Mouse (Mus musculus) intestine, embryonic 15.5 days (tissue): ENCODE results near the gene Arhgap17. TPM values are rescaled to one million over a fixed set of nuclear protein-coding genes. Genes with fewer than 3 reads are reported as not detected.

Experiments used
- ATAC-seq: fragments of 200-750 bp; cut with Nextera tagmentation; 2 replicates; pipeline ENCODE4 v1.8.0; 2017; ENCODE audit warnings: moderate TSS enrichment, moderate library complexity
- H3K27ac ChIP-seq: fragments of 300-500 bp; sonication (generic); 2 replicates; pipeline ENCODE4 v1.5.1; 2015; ENCODE audit warnings: mild to moderate bottlenecking, inconsistent platforms
- H3K27me3 ChIP-seq: fragments of 300-500 bp; sonication (generic); replicated peaks from 2 replicates; pipeline ENCODE4 v1.6.1; 2015; ENCODE audit warnings: inconsistent platforms
- H3K36me3 ChIP-seq: fragments of 300-500 bp; sonication (generic); 2 replicates; pipeline ENCODE4 v1.6.1; 2015; ENCODE audit warnings: inconsistent platforms
- H3K4me1 ChIP-seq: fragments of 300-500 bp; sonication (generic); replicated peaks from 2 replicates; pipeline ENCODE4 v1.6.1; 2015; ENCODE audit warnings: inconsistent platforms
- H3K4me2 ChIP-seq: fragments of 300-500 bp; sonication (generic); replicated peaks from 2 replicates; pipeline ENCODE4 v1.6.1; 2015; ENCODE audit warnings: mild to moderate bottlenecking, inconsistent platforms
- H3K4me3 ChIP-seq: fragments of 300-500 bp; sonication (generic); replicated peaks from 2 replicates; pipeline ENCODE4 v1.5.1; 2015; ENCODE audit warnings: inconsistent platforms
- H3K9ac ChIP-seq: fragments of 300-500 bp; sonication (generic); 2 replicates; pipeline ENCODE4 v1.6.1; 2015; ENCODE audit warnings: inconsistent platforms
- H3K9me3 ChIP-seq: fragments of 300-500 bp; sonication (generic); 2 replicates; pipeline ENCODE4 v1.6.1; 2016; ENCODE audit warnings: inconsistent platforms
- WGBS: fragments of 180-500 bp; shearing (Covaris S2); methylation state at CpG from one replicate; pipeline ENCODE4 v1.1.7; 2015; 5-methylcytosine and 5-hydroxymethylcytosine counted together
- polyA plus RNA-seq: library from polyadenylated mRNA; unstranded; fragments of >200 nt; fragmentation: Nextera tagmentation; extraction: Ambion mirVana; gene quantifications from 2 replicates; pipeline ENCODE4 v1.2.1, GENCODE M21; 2015

Gene Arhgap17
- polyA plus RNA-seq, 1 experiment from 2014 or later, result 20.4 TPM

DNA sequence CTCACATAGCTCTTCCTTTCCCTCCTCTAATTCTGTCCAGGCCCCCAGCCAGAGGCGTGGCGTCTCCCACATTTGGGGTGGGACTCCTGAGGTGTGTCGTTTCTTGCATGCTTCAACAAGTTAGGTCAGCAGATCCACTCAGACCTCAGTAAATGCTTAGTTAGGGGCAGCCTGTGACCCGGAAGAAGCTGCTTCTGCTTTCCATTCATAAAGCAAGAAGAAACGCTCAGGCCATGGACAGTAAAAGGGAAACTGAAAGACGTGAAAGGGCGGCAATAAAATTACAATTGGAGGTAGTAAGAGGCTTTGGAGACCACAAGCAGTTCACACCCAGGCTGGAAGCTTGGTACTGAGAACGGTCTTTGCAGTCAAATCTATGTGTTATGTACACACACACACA lies 27.7 kb upstream of the Arhgap17 start:
- no peak for ATAC-seq
- Histone ChIP-seq H3K4me3 (no peak overlapping the region), H3K9ac (no peak overlapping the region), H3K27ac (no peak overlapping the region), H3K4me2 (no peak overlapping the region), H3K36me3 (no peaks in the 10 kb centered on the region), H3K27me3 (no peaks in the 10 kb centered on the region), H3K9me3 (no peaks in the 10 kb centered on the region), H3K4me1 (0 out of 2 replicates have a peak, but pooled peaks cover 5% of the 10 kb centered on the region)
- 55% methylated on average over 8 of the region's 8 CpGs for WGBS

DNA sequence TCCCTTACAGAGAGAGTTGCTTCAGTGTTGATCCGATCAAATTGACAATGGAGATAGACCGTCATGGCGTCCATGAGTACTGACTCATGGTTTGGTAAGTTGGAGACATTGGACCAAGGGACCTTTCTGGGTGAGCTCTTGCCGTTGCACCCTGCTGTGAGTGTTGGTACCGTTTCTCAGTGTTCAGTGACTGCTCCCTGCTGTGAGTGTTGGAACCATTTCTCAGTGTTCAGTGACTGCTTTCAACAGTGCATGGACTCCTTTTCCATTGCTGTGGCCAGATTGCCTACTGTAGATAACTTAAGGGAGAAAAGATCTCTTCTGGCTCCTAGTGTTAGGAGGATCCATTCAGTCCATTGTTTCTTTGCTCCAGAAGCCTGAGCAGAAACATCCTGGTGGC lies 27.2 kb upstream of the Arhgap17 start:
- Histone ChIP-seq H3K9me3 (no peaks in the 10 kb centered on the region), H3K9ac (no peak overlapping the region), H3K4me1 (0 out of 2 replicates have a peak, but pooled peaks cover 5% of the 10 kb centered on the region), H3K27ac (no peak overlapping the region), H3K36me3 (no peaks in the 10 kb centered on the region), H3K27me3 (no peaks in the 10 kb centered on the region), H3K4me3 (no peak overlapping the region), H3K4me2 (no peak overlapping the region)
- no peak for ATAC-seq
- 93% methylated on average over 5 of the region's 5 CpGs for WGBS

- Histone ChIP-seq H3K4me1 (0 out of 2 replicates have a peak, but pooled peaks cover 5% of the 10 kb centered on the region), H3K9ac (no peak overlapping the region), H3K4me3 (no peak overlapping the region), H3K36me3 (no peaks in the 10 kb centered on the region), H3K4me2 (no peak overlapping the region), H3K27ac (peak overlapping the region; percentile 9; the same call in 1 of the 2 replicates), H3K9me3 (no peaks in the 10 kb centered on the region), H3K27me3 (no peaks in the 10 kb centered on the region)
- peak; percentile 9; the same call in 1 of the 2 replicates for ATAC-seq
- WGBS, result 67% methylated on average over 6 of the region's 6 CpGs
These were observed 24.6 kb upstream of the Arhgap17 start for GRCm38 (mm10) chr7:123394271-123394670.

DNA sequence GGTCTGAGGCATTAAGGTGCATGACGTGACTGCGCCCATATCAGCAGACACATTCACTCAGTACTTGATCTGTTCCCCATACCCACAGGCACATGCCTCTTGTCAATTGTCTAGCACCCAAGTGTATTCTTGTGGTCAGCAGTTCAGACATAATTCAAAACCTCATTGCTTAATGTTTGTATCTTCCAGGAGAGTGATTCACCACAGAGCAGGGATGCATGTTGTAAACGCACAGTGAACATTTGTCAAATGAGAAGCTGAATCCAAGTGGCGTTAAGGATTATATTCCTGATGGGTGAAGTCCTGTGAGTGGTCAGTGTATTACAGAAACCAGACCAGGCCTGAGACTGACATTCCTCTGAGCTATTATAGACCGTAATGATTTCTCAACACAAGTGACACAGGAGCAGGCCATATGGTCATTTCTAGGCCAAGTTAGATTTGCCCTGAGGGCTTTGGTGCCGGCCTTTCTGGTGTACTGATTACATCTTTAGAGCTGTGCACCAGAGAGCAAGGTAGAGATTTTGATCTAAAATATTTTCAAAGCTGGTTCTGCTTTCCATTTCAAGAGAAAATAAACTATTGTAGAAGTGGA lies 20.1 kb upstream of the Arhgap17 start:
- Histone ChIP-seq H3K36me3 (no peaks in the 10 kb centered on the region), H3K27me3 (no peaks in the 10 kb centered on the region), H3K4me3 (no peak overlapping the region), H3K4me1 (0 out of 2 replicates have a peak, but pooled peaks cover 5% of the 10 kb centered on the region), H3K27ac (no peak overlapping the region), H3K9ac (no peak overlapping the region), H3K9me3 (no peaks in the 10 kb centered on the region), H3K4me2 (no peak overlapping the region)
- WGBS, result 67% methylated on average over 6 of the region's 6 CpGs
- ATAC-seq, result no peak

- peak; percentile 90 for ATAC-seq
- H3K27ac ChIP-seq, result peak overlapping the region; percentile 65; the same call in 1 of the 2 replicates
- no peaks in the 10 kb centered on the region for H3K27me3 ChIP-seq
- no peaks in the 10 kb centered on the region for H3K4me1 ChIP-seq
- H3K9ac ChIP-seq, result no peak overlapping the region
- peak overlapping the region; percentile 22; the same call in 1 of the 2 replicates for H3K4me2 ChIP-seq
- H3K4me3 ChIP-seq, result no peak overlapping the region
- no peaks in the 10 kb centered on the region for H3K36me3 ChIP-seq
- no peaks in the 10 kb centered on the region for H3K9me3 ChIP-seq
- WGBS, result 52% methylated on average over 11 of the region's 11 CpGs
These were observed 16.1 kb upstream of the Arhgap17 start for GRCm38 (mm10) chr7:123385693-123386407.

- H3K27ac ChIP-seq, result peak overlapping the region; percentile 41
- H3K27me3 ChIP-seq, result no peaks in the 10 kb centered on the region
- WGBS, result 4% methylated on average over 41 of the region's 41 CpGs
- peak; percentile 99 for ATAC-seq
- no peaks in the 10 kb centered on the region for H3K36me3 ChIP-seq
- peak overlapping the region; percentile 64 for H3K9ac ChIP-seq
- H3K9me3 ChIP-seq, result no peaks in the 10 kb centered on the region
- peak overlapping the region; percentile 71 for H3K4me3 ChIP-seq
- H3K4me1 ChIP-seq, result peaks cover 11% of the 10 kb centered on the region
- H3K4me2 ChIP-seq, result peak overlapping the region; percentile 80
These were observed 8.0 kb upstream of the Arhgap17 start for GRCm38 (mm10) chr7:123377443-123378400.

- no peaks in the 10 kb centered on the region for H3K9me3 ChIP-seq
- no peaks in the 10 kb centered on the region for H3K27me3 ChIP-seq
- H3K4me3 ChIP-seq, result no peak overlapping the region
- peaks cover 15% of the 10 kb centered on the region for H3K4me1 ChIP-seq
- H3K9ac ChIP-seq, result no peak overlapping the region
- H3K27ac ChIP-seq, result no peak overlapping the region
- 65% methylated on average over 3 of the region's 3 CpGs for WGBS
- no peak for ATAC-seq
- no peak overlapping the region for H3K4me2 ChIP-seq
- no peaks in the 10 kb centered on the region for H3K36me3 ChIP-seq
These were observed 1.8 kb upstream of the Arhgap17 start for GRCm38 (mm10) chr7:123371501-123371900.

GRCm38 (mm10) chr7:123370700-123371099 lies 985 bp upstream of the Arhgap17 start:
- WGBS, result 42% methylated on average over 9 of the region's 9 CpGs
- Histone ChIP-seq H3K36me3 (no peaks in the 10 kb centered on the region), H3K9me3 (no peaks in the 10 kb centered on the region), H3K9ac (peak overlapping the region; percentile 47), H3K4me3 (peak overlapping the region; percentile 88), H3K4me2 (peak overlapping the region; percentile 74), H3K4me1 (peaks cover 22% of the 10 kb centered on the region), H3K27ac (0 out of 2 replicates have a peak overlapping the region, but pooled peaks have one; percentile 0), H3K27me3 (no peaks in the 10 kb centered on the region)
- no peak for ATAC-seq

- H3K9ac ChIP-seq, result peak overlapping the region; percentile 90
- peak overlapping the region; percentile 89 for H3K27ac ChIP-seq
- no peaks in the 10 kb centered on the region for H3K9me3 ChIP-seq
- H3K4me3 ChIP-seq, result peak overlapping the region; percentile 88
- no peaks in the 10 kb centered on the region for H3K36me3 ChIP-seq
- H3K27me3 ChIP-seq, result no peaks in the 10 kb centered on the region
- WGBS, result under 1% methylated on average over 49 of the region's 51 CpGs
- ATAC-seq, result peak; percentile 69
- H3K4me2 ChIP-seq, result peak overlapping the region; percentile 74
- peaks cover 23% of the 10 kb centered on the region for H3K4me1 ChIP-seq
These were observed 653 bp downstream of the Arhgap17 start for GRCm38 (mm10) chr7:123368778-123369746.

GRCm38 (mm10) chr7:123368187-123368586 lies 1.5 kb downstream of the Arhgap17 start:
- H3K4me3 ChIP-seq, result peak overlapping the region; percentile 88
- no peak overlapping the region for H3K9ac ChIP-seq
- no peaks in the 10 kb centered on the region for H3K36me3 ChIP-seq
- H3K27me3 ChIP-seq, result no peaks in the 10 kb centered on the region
- H3K4me2 ChIP-seq, result peak overlapping the region; percentile 74
- H3K9me3 ChIP-seq, result no peaks in the 10 kb centered on the region
- no peak for ATAC-seq
- 70% methylated on average over 2 of the region's 2 CpGs for WGBS
- H3K27ac ChIP-seq, result peak overlapping the region; percentile 38; the same call in 1 of the 2 replicates
- H3K4me1 ChIP-seq, result peaks cover 23% of the 10 kb centered on the region
